Mouse (Mus musculus) stomach, postnatal 0 days (tissue): ENCODE data around the gene Olfr1393. TPM values are rescaled to one million over a fixed set of nuclear protein-coding genes. Genes with fewer than 3 reads are reported as not detected.
A peak's percentile ranks its signal among the peaks of the same experiment; 100 is the strongest.

Source experiments
- ATAC-seq: fragments of 200-750 bp; cut with Nextera tagmentation; 2 replicates; pipeline ENCODE4 v1.8.0; 2017; ENCODE audit not compliant: low FRiP score, low TSS enrichment
- DNase-seq: peaks from one replicate; pipeline ENCODE4 v3.0.0-alpha.2; 2016; ENCODE audit warnings: low spot score
- H3K27ac ChIP-seq: fragments of 300-500 bp; sonication (generic); replicated peaks from 2 replicates; pipeline ENCODE4 v1.5.1; 2014; ENCODE audit warnings: mild to moderate bottlenecking, control low read depth
- H3K27me3 ChIP-seq: fragments of 300-500 bp; sonication (generic); 2 replicates; pipeline ENCODE4 v1.6.1; 2014; ENCODE audit warnings: low read length; ENCODE audit not compliant: control insufficient read depth, insufficient read depth
- H3K36me3 ChIP-seq: fragments of 300-500 bp; sonication (generic); 2 replicates; pipeline ENCODE4 v1.6.1; 2014; ENCODE audit warnings: low read length, mixed read lengths; ENCODE audit not compliant: control insufficient read depth, insufficient read depth
- H3K4me1 ChIP-seq: fragments of 300-500 bp; sonication (generic); replicated peaks from 2 replicates; pipeline ENCODE4 v1.6.1; 2014; ENCODE audit warnings: antibody characterized with exemption; ENCODE audit not compliant: control insufficient read depth, insufficient read depth
- H3K4me2 ChIP-seq: fragments of 300-500 bp; sonication (generic); replicated peaks from 2 replicates; pipeline ENCODE4 v1.6.1; 2014; ENCODE audit warnings: low read depth, mild to moderate bottlenecking, control low read depth, moderate library complexity
- H3K4me3 ChIP-seq: fragments of 300-500 bp; sonication (generic); 2 replicates; pipeline ENCODE4 v1.5.1; 2014; ENCODE audit warnings: low read depth, low read length, control low read depth
- H3K9ac ChIP-seq: fragments of 300-500 bp; sonication (generic); 2 replicates; pipeline ENCODE4 v1.6.1; 2014; ENCODE audit warnings: mild to moderate bottlenecking, low read length, control low read depth, mixed read lengths
- H3K9me3 ChIP-seq: fragments of 300-500 bp; sonication (generic); 2 replicates; pipeline ENCODE4 v1.6.1; 2016; ENCODE audit warnings: low read length; ENCODE audit not compliant: control insufficient read depth
- CTCF ChIP-seq: IDR thresholded peaks from 2 replicates; pipeline ENCODE4 v1.5.1; 2016; ENCODE audit warnings: antibody characterized with exemption, low read depth, mild to moderate bottlenecking, moderate library complexity
- EP300 ChIP-seq: optimal IDR thresholded peaks from 2 replicates; pipeline ENCODE3; 2016; ENCODE audit warnings: antibody characterized with exemption
- WGBS: fragments of 180-500 bp; shearing (Covaris S2); extraction: QIAGEN DNeasy Blood & Tissue Kit; methylation state at CpG from one replicate; pipeline ENCODE4 v1.1.7; 2014; 5-methylcytosine and 5-hydroxymethylcytosine counted together
- polyA plus RNA-seq: library from polyadenylated mRNA; unstranded; fragments of >200 nt; fragmentation: Nextera tagmentation; extraction: Ambion mirVana; gene quantifications from 2 replicates; pipeline ENCODE4 v1.2.1, GENCODE M21; 2015

Gene Olfr1393
- polyA plus RNA-seq, 1 experiment from 2014 or later: not detected

DNA sequence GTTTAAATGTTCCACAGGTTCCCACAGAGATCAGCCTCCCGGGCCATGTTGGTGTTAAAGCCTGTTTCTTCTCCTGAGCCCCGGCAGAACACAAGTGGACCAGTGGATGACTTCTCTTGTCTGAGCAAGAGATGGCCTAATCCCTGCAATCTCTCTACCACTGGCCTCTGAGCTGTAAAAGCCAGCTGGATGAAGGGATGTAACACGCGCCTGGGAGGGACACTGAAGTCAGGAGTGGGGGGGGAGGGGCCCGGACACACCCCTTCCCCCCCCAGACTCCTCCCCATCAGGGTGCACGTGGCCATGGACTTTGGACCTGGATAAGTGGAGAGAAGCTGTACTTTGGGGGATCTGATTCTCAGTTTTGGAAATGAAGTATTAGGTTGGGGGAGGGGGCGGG is 32.9 kb upstream of the Olfr1393 start:
- Histone ChIP-seq H3K4me2 (peak overlapping the region; percentile 65), H3K4me3 (peak overlapping the region; percentile 21), H3K27me3 (no peaks in the 10 kb centered on the region), H3K4me1 (peaks cover 26% of the 10 kb centered on the region), H3K9me3 (no peaks in the 10 kb centered on the region), H3K9ac (no peak overlapping the region), H3K27ac (peak overlapping the region; percentile 94), H3K36me3 (no peaks in the 10 kb centered on the region)
- no peak for TF ChIP-seq CTCF
- no peak for TF ChIP-seq EP300
- 20% methylated on average over 7 of the region's 7 CpGs for WGBS
- no peak for ATAC-seq
- peak; percentile 85 for DNase-seq

DNA sequence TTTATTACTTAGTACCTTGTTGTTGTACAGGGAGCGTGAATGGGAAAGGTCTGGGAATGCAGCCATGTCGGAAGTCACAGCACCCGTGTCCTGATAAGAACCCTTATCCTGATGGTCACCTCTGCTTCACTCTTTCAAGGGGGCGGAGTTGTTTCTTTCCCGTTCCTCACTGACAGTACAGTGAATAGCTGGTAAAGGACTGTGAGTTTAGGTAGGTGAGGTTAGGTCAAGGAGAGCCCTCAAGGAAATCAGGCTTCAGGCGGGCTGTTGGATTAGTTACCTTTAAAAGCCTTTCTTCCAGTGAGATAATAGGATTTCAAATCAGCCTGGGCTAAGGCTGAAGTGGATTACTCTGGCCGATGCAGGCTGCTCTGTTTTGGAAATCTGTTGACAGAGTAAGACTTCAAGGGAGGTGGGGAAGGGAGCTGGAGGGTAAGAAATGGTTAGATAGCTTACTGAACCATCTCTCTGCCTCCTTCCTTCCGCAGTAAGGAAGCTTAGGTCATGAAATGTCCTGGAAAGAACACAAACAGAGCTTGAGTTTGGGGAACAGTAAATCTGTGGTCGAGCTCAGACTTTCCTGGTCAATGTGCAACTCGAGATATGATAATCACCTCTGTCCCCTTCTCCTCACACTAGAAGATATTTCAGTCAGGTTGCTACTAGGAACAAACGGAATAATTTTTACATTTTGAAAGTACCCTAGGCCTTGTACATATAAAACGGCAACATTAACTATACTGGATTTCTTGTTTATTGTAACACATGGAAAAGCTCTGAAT is 32.3 kb upstream of the Olfr1393 start:
- Histone ChIP-seq H3K4me3 (peak overlapping the region; percentile 21), H3K27me3 (no peaks in the 10 kb centered on the region), H3K27ac (peak overlapping the region; percentile 94), H3K9me3 (no peaks in the 10 kb centered on the region), H3K36me3 (no peaks in the 10 kb centered on the region), H3K4me2 (peak overlapping the region; percentile 65), H3K4me1 (peaks cover 26% of the 10 kb centered on the region), H3K9ac (no peak overlapping the region)
- 34% methylated on average over 12 of the region's 12 CpGs for WGBS
- TF ChIP-seq EP300: no peak
- no peak for TF ChIP-seq CTCF
- ATAC-seq (no peak), DNase-seq (no peak)

DNA sequence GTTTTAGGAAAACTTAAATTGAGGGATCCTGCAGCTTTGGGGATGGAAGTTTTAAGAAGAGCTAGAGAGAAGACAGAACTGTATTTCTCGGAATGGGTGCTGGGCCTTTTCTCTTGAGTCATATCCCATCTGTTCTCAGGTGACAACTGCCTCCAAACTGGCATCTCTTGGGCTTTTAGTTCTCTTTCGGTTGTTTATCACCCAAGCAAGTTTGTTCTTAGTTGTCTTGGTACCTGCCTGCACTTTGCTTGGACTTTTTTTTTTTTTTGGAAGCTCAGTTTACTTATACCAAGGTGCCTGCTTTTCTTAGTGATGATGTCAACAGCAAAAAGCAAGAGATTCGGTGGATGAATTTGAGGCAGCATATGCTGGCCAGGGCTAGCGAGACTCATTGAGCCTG is 31.6 kb upstream of the Olfr1393 start:
- Histone ChIP-seq H3K36me3 (no peaks in the 10 kb centered on the region), H3K9ac (no peak overlapping the region), H3K27ac (0 out of 2 replicates have a peak overlapping the region, but pooled peaks have one; percentile 56), H3K4me3 (no peak overlapping the region), H3K27me3 (no peaks in the 10 kb centered on the region), H3K4me2 (no peak overlapping the region; the same call in 1 of the 2 replicates), H3K9me3 (no peaks in the 10 kb centered on the region), H3K4me1 (peaks cover 31% of the 10 kb centered on the region)
- ATAC-seq (no peak), DNase-seq (no peak)
- WGBS: 80% methylated on average over 4 of the region's 4 CpGs
- TF ChIP-seq EP300 (no peak), CTCF (no peak)

DNA sequence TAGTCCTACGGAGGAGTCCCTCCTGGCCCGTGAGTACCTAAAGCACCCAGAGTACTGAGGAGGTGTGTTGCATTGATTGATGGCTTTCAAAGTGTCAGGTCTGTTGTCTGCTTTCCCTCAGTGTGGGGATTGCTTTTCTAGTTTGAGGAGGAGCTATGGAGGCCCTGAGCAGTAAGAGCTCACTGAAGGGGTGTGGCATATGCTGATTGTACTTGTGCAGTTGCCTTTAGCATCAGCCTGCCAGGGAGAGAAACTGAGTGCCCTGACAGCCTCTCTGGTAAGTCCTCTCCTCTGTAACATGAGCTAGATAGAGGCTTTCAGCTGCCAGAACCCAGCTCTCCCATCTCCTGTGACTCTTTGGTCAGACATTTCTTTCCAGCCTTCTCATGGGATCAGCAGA is 30.8 kb upstream of the Olfr1393 start:
- H3K4me1 ChIP-seq: peaks cover 33% of the 10 kb centered on the region
- H3K27ac ChIP-seq: peak overlapping the region; percentile 56
- no peaks in the 10 kb centered on the region for H3K36me3 ChIP-seq
- ATAC-seq (no peak), DNase-seq (no peak)
- no peak for TF ChIP-seq EP300
- no peak for TF ChIP-seq CTCF
- no peaks in the 10 kb centered on the region for H3K27me3 ChIP-seq
- 23% methylated on average over 2 of the region's 2 CpGs for WGBS
- H3K9ac ChIP-seq: no peak overlapping the region
- no peaks in the 10 kb centered on the region for H3K9me3 ChIP-seq
- no peak overlapping the region for H3K4me3 ChIP-seq
- no peak overlapping the region; the same call in 1 of the 2 replicates for H3K4me2 ChIP-seq

DNA sequence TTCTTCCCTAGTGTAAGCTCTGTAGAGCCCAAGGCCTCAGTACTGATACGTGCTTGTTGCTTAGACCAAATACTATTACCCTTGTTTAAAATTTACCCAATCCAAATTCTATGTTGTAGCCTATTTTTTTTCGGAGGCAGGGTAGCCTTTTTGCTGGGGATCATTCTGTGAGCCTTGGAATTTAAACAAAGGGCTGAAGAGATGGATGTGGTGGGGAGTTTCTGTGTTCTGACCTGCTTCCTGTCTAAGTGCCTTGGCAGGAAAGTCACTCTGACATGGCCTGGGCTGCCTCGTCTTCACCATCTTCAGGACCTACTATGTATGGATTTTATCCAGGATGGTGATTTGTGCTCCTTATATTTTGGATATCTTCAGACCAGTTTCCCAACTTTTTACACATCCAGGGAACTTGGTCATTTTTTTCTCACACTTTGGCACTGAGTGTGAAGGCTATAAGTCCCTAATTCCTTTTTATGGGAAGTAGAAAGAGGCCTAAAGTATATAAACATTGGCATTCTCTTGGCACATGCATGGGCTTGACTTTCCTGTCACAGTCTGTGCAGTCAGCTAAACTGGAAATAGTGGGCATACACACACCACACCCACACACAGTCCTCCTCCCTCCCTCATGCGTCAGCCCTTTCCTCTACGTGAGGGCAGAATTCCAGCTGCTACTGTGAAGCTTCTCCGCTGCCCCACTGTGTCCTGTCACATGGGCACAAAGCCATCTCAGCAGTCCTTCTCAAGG is 29.7 kb upstream of the Olfr1393 start:
- H3K4me1 ChIP-seq: peaks cover 33% of the 10 kb centered on the region
- no peak for ATAC-seq
- peak overlapping the region; percentile 98 for H3K27ac ChIP-seq
- H3K4me2 ChIP-seq: peak overlapping the region; percentile 2; the same call in 1 of the 2 replicates
- no peak overlapping the region for H3K4me3 ChIP-seq
- no peaks in the 10 kb centered on the region for H3K9me3 ChIP-seq
- WGBS: 20% methylated on average over 6 of the region's 6 CpGs
- H3K9ac ChIP-seq: 0 out of 2 replicates have a peak overlapping the region, but pooled peaks have one; percentile 23
- TF ChIP-seq CTCF (no peak), EP300 (peak; percentile 27)
- H3K36me3 ChIP-seq: peaks cover 4% of the 10 kb centered on the region; the same call in 1 of the 2 replicates
- H3K27me3 ChIP-seq: no peaks in the 10 kb centered on the region
- peak; percentile 46 for DNase-seq
